Mouse (Mus musculus) hindbrain, postnatal 0 days (tissue): ENCODE data around the gene Fancc. TPM values are rescaled to one million over a fixed set of nuclear protein-coding genes. Genes with fewer than 3 reads are reported as not detected.

Experiments used
- ATAC-seq: fragments of 200-750 bp; cut with Nextera tagmentation; 2 replicates; pipeline ENCODE4 v1.8.0; 2017; ENCODE audit warnings: mild to moderate bottlenecking, moderate TSS enrichment, moderate library complexity
- DNase-seq: peaks from one replicate; pipeline ENCODE4 v3.0.0-alpha.2; 2015; ENCODE audit warnings: low spot score
- H3K27ac ChIP-seq: fragments of 300-500 bp; sonication (generic); 2 replicates; pipeline ENCODE4 v1.5.1; 2014; ENCODE audit warnings: mild to moderate bottlenecking
- H3K27me3 ChIP-seq: fragments of 300-500 bp; sonication (generic); 2 replicates; pipeline ENCODE4 v1.6.1; 2014; ENCODE audit warnings: low read length, mixed read lengths; ENCODE audit not compliant: insufficient read depth
- H3K36me3 ChIP-seq: fragments of 300-500 bp; sonication (generic); 2 replicates; pipeline ENCODE4 v1.6.1; 2014; ENCODE audit warnings: low read length, mixed read lengths; ENCODE audit not compliant: insufficient read depth
- H3K4me1 ChIP-seq: fragments of 300-500 bp; sonication (generic); 2 replicates; pipeline ENCODE4 v1.6.1; 2014; ENCODE audit warnings: antibody characterized with exemption, low read length, mixed read lengths; ENCODE audit not compliant: insufficient read depth
- H3K4me2 ChIP-seq: fragments of 300-500 bp; sonication (generic); 2 replicates; pipeline ENCODE4 v1.6.1; 2014; ENCODE audit warnings: low read depth, mild to moderate bottlenecking, low read length, moderate library complexity, mixed read lengths
- H3K4me3 ChIP-seq: fragments of 300-500 bp; sonication (generic); 2 replicates; pipeline ENCODE4 v1.5.1; 2014; ENCODE audit warnings: low read length
- H3K9ac ChIP-seq: fragments of 300-500 bp; sonication (generic); replicated peaks from 2 replicates; pipeline ENCODE4 v1.6.1; 2014; ENCODE audit warnings: mild to moderate bottlenecking, low read length, moderate library complexity, mixed read lengths
- H3K9me3 ChIP-seq: fragments of 300-500 bp; sonication (generic); 2 replicates; pipeline ENCODE4 v1.6.1; 2016; ENCODE audit warnings: low read length, mixed read lengths
- CTCF ChIP-seq: IDR thresholded peaks from 2 replicates; pipeline ENCODE4 v1.5.1; 2016; ENCODE audit warnings: antibody characterized with exemption, control low read depth, low read depth
- WGBS: fragments of 180-500 bp; shearing (Covaris S2); extraction: QIAGEN DNeasy Blood & Tissue Kit; methylation state at CpG from one replicate; pipeline ENCODE4 v1.1.7; 2014; 5-methylcytosine and 5-hydroxymethylcytosine counted together
- polyA plus RNA-seq: library from polyadenylated mRNA; unstranded; fragments of >200 nt; fragmentation: Nextera tagmentation; extraction: Ambion mirVana; gene quantifications from 2 replicates; pipeline ENCODE4 v1.2.1, GENCODE M21; 2015
- total RNA-seq: library from RNA; depleted of rRNA; stranded (reverse); fragments of >200 nt; gene quantifications from 2 replicates; pipeline ENCODE4 v1.2.3, GENCODE M21; 2014

Gene Fancc
- total and polyA plus RNA-seq, 2 experiments from 2014 or later = 11.9 to 17.7 TPM

DNA sequence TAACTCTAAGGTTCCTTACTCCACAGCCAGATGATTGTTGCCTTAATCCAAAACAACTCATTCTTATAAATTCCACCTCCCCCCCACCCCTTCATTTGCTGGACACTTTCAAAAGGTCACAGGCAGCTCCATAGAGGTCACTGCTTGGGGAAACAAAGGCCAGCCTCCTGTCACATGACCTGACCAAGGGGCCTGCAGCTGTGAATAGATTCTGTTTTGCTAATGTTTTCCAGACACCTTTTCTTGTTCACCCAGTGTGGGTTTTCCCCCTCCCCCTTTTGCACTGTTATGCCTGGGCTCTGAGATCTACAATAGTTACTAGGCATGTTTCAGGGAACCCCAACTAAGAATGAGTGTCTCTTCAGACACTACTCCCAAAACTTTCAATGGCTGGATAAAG, 44.4 kb upstream of the Fancc start:
- Histone ChIP-seq H3K27me3 (no peaks in the 10 kb centered on the region), H3K4me3 (no peak overlapping the region), H3K9me3 (no peaks in the 10 kb centered on the region), H3K36me3 (peaks cover 54% of the 10 kb centered on the region), H3K27ac (no peak overlapping the region), H3K4me2 (no peak overlapping the region), H3K9ac (no peak overlapping the region), H3K4me1 (no peaks in the 10 kb centered on the region)
- no peak for TF ChIP-seq CTCF
- DNase-seq (no peak), ATAC-seq (no peak)

DNA sequence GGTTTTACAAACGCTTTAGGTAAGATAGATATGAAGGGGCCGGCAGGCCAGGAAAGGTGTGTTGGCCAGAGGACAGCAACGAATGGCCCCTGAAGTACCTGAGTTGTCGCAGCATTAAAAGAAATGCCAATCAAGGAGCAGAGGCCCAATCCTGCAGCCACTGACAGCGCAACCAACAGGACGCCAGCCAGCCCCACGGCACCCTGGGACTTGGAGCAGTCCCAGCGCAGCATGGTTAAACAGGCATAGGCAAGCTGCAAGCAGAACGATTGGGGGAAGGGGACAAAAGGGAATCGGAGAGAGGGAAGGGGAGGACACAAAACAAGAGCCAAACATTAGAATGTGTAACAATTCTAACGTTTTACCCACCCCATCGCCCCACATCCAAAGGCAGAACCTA, 43.5 kb upstream of the Fancc start:
- DNase-seq (no peak), ATAC-seq (no peak)
- no peaks in the 10 kb centered on the region for H3K27me3 ChIP-seq
- H3K4me1 ChIP-seq = no peaks in the 10 kb centered on the region
- H3K9me3 ChIP-seq = no peaks in the 10 kb centered on the region
- TF ChIP-seq CTCF = no peak
- no peak overlapping the region for H3K4me3 ChIP-seq
- H3K9ac ChIP-seq = no peak overlapping the region
- no peak overlapping the region for H3K27ac ChIP-seq
- no peak overlapping the region for H3K4me2 ChIP-seq
- H3K36me3 ChIP-seq = peaks cover 63% of the 10 kb centered on the region
- WGBS = 72% methylated on average over 12 of the region's 12 CpGs

GRCm38 (mm10) chr13:63534981-63535380, 37.9 kb upstream of the Fancc start:
- 83% methylated on average over 4 of the region's 4 CpGs for WGBS
- Histone ChIP-seq H3K27me3 (no peaks in the 10 kb centered on the region), H3K27ac (no peak overlapping the region), H3K36me3 (peaks cover 68% of the 10 kb centered on the region), H3K9ac (no peak overlapping the region), H3K4me1 (no peaks in the 10 kb centered on the region), H3K4me3 (no peak overlapping the region), H3K9me3 (no peaks in the 10 kb centered on the region), H3K4me2 (no peak overlapping the region)
- ATAC-seq (no peak), DNase-seq (no peak)
- TF ChIP-seq CTCF = no peak

DNA sequence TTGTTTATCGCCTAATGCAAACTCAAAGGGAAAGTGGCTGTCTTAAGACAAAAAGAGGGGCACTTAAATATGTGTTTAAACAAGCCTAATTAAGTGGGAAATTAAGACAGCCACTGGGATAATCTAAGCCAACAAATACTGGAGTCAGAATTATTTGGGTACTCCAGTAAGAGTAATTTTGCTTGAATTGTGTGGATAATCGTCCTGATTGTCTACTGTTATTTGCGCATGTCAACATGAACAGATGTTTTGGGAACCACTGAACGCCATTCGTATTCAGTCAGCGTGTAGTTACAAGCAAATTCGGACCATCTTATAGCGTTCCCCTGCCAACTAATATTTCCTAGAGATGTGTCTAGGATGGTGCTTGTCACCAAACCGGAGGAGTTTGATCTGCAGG, 33.8 kb upstream of the Fancc start:
- H3K36me3 ChIP-seq = peaks cover 38% of the 10 kb centered on the region

DNA sequence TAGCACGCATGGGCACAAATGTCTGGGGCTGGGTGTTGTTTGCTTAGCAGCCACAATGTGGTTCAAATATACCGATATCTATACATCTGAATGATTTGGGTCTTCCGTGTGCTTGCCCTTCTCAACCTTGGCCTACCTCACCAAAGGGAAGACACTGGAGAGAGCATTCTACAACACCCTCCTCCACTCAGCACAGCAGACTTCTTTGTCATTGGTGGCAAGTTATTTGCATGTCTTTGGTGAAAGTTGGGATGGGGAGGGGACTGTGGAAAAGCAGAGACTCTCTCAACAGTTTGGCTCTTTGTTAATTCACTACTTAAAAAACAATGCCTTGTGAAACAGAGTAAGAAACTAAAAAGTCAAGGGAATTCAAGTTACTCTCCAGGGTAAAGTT, 33.3 kb upstream of the Fancc start:
- peaks cover 33% of the 10 kb centered on the region for H3K36me3 ChIP-seq
- H3K4me2 ChIP-seq = no peak overlapping the region
- no peak for DNase-seq
- no peaks in the 10 kb centered on the region for H3K27me3 ChIP-seq
- ATAC-seq = no peak
- no peak overlapping the region for H3K4me3 ChIP-seq
- no peak for TF ChIP-seq CTCF
- no peak overlapping the region for H3K27ac ChIP-seq
- no peak overlapping the region for H3K9ac ChIP-seq
- H3K9me3 ChIP-seq = no peaks in the 10 kb centered on the region
- peaks cover 4% of the 10 kb centered on the region; the same call in 1 of the 2 replicates for H3K4me1 ChIP-seq
- WGBS = 33% methylated on average over 3 of the region's 3 CpGs

More for the DNA sequence above, 33.8 kb upstream of the Fancc start:
- H3K27me3 ChIP-seq = no peaks in the 10 kb centered on the region
- no peaks in the 10 kb centered on the region for H3K9me3 ChIP-seq
- H3K4me2 ChIP-seq = no peak overlapping the region
- no peak for TF ChIP-seq CTCF
- 67% methylated on average over 9 of the region's 9 CpGs for WGBS
- peaks cover 4% of the 10 kb centered on the region; the same call in 1 of the 2 replicates for H3K4me1 ChIP-seq
- no peak for ATAC-seq
- no peak for DNase-seq
- H3K9ac ChIP-seq = no peak overlapping the region
- no peak overlapping the region for H3K4me3 ChIP-seq
- no peak overlapping the region for H3K27ac ChIP-seq

GRCm38 (mm10) chr13:63529602-63530370, 32.7 kb upstream of the Fancc start:
- TF ChIP-seq CTCF = no peak
- Histone ChIP-seq H3K4me2 (no peak overlapping the region), H3K4me3 (no peak overlapping the region), H3K27me3 (no peaks in the 10 kb centered on the region), H3K9me3 (no peaks in the 10 kb centered on the region), H3K4me1 (peaks cover 4% of the 10 kb centered on the region; the same call in 1 of the 2 replicates), H3K9ac (no peak overlapping the region), H3K36me3 (peaks cover 32% of the 10 kb centered on the region), H3K27ac (no peak overlapping the region)
- ATAC-seq (no peak), DNase-seq (no peak)
- WGBS = 51% methylated on average over 3 of the region's 3 CpGs

DNA sequence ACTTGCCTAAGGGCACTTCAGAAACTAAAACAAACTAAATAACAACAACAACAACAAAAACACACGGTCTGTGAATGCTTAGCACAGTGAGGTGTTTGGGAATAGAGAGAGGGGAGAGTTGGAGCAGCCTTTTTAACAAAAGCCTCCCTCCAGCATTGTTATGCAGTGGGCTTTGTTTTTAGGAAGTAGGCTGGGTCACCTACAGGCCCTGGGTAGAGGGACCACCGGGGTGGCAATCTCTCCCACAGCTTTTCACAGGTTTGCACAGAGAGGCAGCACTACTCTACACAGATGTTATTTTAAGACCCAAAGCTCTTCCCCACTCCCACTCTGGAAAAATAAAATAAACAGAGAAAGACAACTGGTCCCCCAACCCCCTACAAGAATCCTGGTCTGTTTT, 31.8 kb upstream of the Fancc start:
- no peak overlapping the region for H3K4me2 ChIP-seq
- peak overlapping the region; percentile 37; the same call in 1 of the 2 replicates for H3K27ac ChIP-seq
- ATAC-seq (no peak), DNase-seq (no peak)
- H3K4me1 ChIP-seq = peaks cover 4% of the 10 kb centered on the region; the same call in 1 of the 2 replicates
- H3K9ac ChIP-seq = no peak overlapping the region
- TF ChIP-seq CTCF = no peak
- WGBS = 10% methylated on average over 2 of the region's 2 CpGs
- H3K9me3 ChIP-seq = no peaks in the 10 kb centered on the region
- no peaks in the 10 kb centered on the region for H3K27me3 ChIP-seq
- no peak overlapping the region for H3K4me3 ChIP-seq
- peaks cover 28% of the 10 kb centered on the region for H3K36me3 ChIP-seq
